Mouse (Mus musculus): Measurements from ENCODE around the gene Hspb8. TPM values are rescaled to one million over a fixed set of nuclear protein-coding genes. Genes with fewer than 3 reads are reported as not detected.

Gene Hspb8
- total and polyA plus RNA-seq, 3 experiments = not detected

DNA sequence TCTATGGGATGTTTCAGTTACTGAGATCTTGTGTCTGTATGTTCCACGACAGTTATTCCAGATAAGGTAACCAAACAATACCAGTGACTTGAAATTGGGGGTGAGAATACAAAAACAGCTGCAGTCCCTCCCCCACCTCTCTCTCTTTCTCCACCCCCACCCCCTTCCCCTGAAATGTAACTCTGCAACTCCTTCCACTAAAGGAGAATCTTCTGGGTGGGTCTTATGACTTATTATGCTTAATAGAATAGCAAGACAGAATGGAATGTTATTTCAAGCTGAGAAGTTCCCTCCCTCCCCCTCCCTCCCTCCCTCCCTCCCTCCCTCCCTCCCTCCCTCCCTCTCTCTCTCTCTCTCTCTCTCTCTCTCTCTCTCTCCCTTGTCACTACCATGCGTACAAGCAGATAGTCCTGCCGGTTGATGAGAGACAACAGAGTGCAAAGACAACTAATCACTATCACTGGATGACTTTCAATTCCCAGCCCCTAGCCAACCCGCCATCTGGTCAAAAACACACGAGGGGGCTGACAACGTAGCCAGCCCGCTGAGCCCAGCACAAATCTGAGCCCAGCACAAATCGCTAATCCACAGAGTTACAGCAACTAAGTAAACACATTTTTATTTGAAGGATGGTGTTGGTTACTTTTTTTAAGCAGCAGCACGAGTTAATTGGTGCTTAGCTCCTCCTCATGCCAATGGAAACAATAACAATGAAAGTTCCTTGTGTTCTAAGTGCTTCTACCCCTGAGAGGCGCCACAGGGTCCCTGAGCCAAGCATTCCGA lies 25.9 kb upstream of the Hspb8 start:
- H3K9me3 ChIP-seq (replicated peaks; ENCODE audit: insufficient read depth, low read length) = no peaks in the 10 kb centered on the region
- H3K27ac ChIP-seq (ENCODE audit: control insufficient read depth, low read depth, low read length) = no peak overlapping the region
- H3K36me3 ChIP-seq (ENCODE audit: control insufficient read depth in 1 of 2, insufficient read depth in 2 of 2, low read length in 2 of 2) = no peaks in the 10 kb centered on the region
- no peak for DNase-seq (ENCODE audit: low read depth, low spot score)
- no peak overlapping the region for H3K9ac ChIP-seq (ENCODE audit: control insufficient read depth, low read depth, low read length, poor library complexity, severe bottlenecking)
- H3K4me1 ChIP-seq (ENCODE audit: control insufficient read depth in 1 of 2, insufficient read depth in 2 of 2, low read length in 2 of 2) = no peaks in the 10 kb centered on the region
- TF ChIP-seq POLR2AphosphoS5 (IDR thresholded peaks at IDR 0.05; ENCODE audit: borderline replicate concordance, low read depth, low read length) (no peak), BHLHE40 (IDR thresholded peaks at IDR 0.05; ENCODE audit: borderline replicate concordance, low read depth, low read length) (no peak), ZKSCAN1 (IDR thresholded peaks at IDR 0.05; ENCODE audit: low read depth, low read length) (no peak), NRF1 (IDR thresholded peaks at IDR 0.05; ENCODE audit: insufficient read depth, low read depth, low read length, poor library complexity, severe bottlenecking) (no peak), ETS1 (IDR thresholded peaks at IDR 0.05; ENCODE audit: low read depth, low read length) (no peak), GABPA (IDR thresholded peaks at IDR 0.05; ENCODE audit: low read depth, low read length) (no peak)
- no peaks in the 10 kb centered on the region for H3K79me2 ChIP-seq (ENCODE audit: control insufficient read depth, insufficient read depth, low read length, poor library complexity)
- no peaks in the 10 kb centered on the region for H3K27me3 ChIP-seq (ENCODE audit: control insufficient read depth in 1 of 2, insufficient read depth in 2 of 2, low read length in 2 of 2)
- no peak overlapping the region for H3K4me3 ChIP-seq (ENCODE audit: control insufficient read depth in 1 of 2, insufficient read depth in 1 of 2, low read depth in 2 of 2, low read length in 2 of 2)

- Histone ChIP-seq H3K27me3 (ENCODE audit: control insufficient read depth in 1 of 2, insufficient read depth in 2 of 2, low read length in 2 of 2) (no peaks in the 10 kb centered on the region), H3K36me3 (ENCODE audit: control insufficient read depth in 1 of 2, insufficient read depth in 2 of 2, low read length in 2 of 2) (no peaks in the 10 kb centered on the region), H3K27ac (ENCODE audit: control insufficient read depth, low read depth, low read length) (no peak overlapping the region), H3K4me1 (ENCODE audit: control insufficient read depth in 1 of 2, insufficient read depth in 2 of 2, low read length in 2 of 2) (no peaks in the 10 kb centered on the region), H3K4me3 (ENCODE audit: control insufficient read depth in 1 of 2, insufficient read depth in 1 of 2, low read depth in 2 of 2, low read length in 2 of 2) (no peak overlapping the region), H3K79me2 (ENCODE audit: control insufficient read depth, insufficient read depth, low read length, poor library complexity) (no peaks in the 10 kb centered on the region), H3K9ac (ENCODE audit: control insufficient read depth, low read depth, low read length, poor library complexity, severe bottlenecking) (no peak overlapping the region), H3K9me3 (replicated peaks; ENCODE audit: insufficient read depth, low read length) (no peaks in the 10 kb centered on the region)
- no peak for TF ChIP-seq ZMIZ1 (IDR thresholded peaks at IDR 0.05; ENCODE audit: low read depth, low read length)
- no peak for TF ChIP-seq RAD21 (IDR thresholded peaks at IDR 0.05; ENCODE audit: low read depth, low read length)
- TF ChIP-seq POLR2AphosphoS2 (IDR thresholded peaks at IDR 0.05; ENCODE audit: low read length) = no peak
- no peak for TF ChIP-seq MXI1 (IDR thresholded peaks at IDR 0.05; ENCODE audit: low read depth, low read length)
- no peak for TF ChIP-seq SMC3 (IDR thresholded peaks at IDR 0.05; ENCODE audit: low read depth, low read length)
- no peak for TF ChIP-seq NELFE (IDR thresholded peaks at IDR 0.05; ENCODE audit: low read depth, low read length)
- TF ChIP-seq GATA1 (IDR thresholded peaks at IDR 0.05; ENCODE audit: low read depth, low read length) = no peak
- no peak for TF ChIP-seq GABPA (IDR thresholded peaks at IDR 0.05; ENCODE audit: low read depth, low read length)
- no peak for TF ChIP-seq HCFC1 (IDR thresholded peaks at IDR 0.05; ENCODE audit: low read depth, low read length)
- TF ChIP-seq ETS1 (IDR thresholded peaks at IDR 0.05; ENCODE audit: low read depth, low read length) = no peak
- no peak for TF ChIP-seq NRF1 (IDR thresholded peaks at IDR 0.05; ENCODE audit: insufficient read depth, low read depth, low read length, poor library complexity, severe bottlenecking)
- no peak for TF ChIP-seq MAX (IDR thresholded peaks at IDR 0.05; ENCODE audit: low read length)
- TF ChIP-seq POLR2A (IDR thresholded peaks at IDR 0.05; ENCODE audit: control insufficient read depth in 1 of 2, insufficient read depth in 1 of 2, low read depth in 1 of 2, low read length in 2 of 2, poor library complexity in 1 of 2) = no peak
- TF ChIP-seq EP300 (IDR thresholded peaks at IDR 0.05; ENCODE audit: low read depth in 1 of 2, low read length in 2 of 2) = no peak
- TF ChIP-seq CHD1 (IDR thresholded peaks at IDR 0.05; ENCODE audit: low read depth, low read length) = no peak
- TF ChIP-seq MYC (IDR thresholded peaks at IDR 0.05; ENCODE audit: low read depth, low read length) = no peak
- no peak for DNase-seq (ENCODE audit: low read depth, low spot score)
Measured at GRCm38 (mm10) chr5:116447821-116448350, 25.2 kb upstream of the Hspb8 start.

Measured in MEL (cell line).